Mouse (Mus musculus) limb, embryonic 13.5 days (tissue): Measurements from ENCODE around the gene Zfp652. TPM values are rescaled to one million over a fixed set of nuclear protein-coding genes. Genes with fewer than 3 reads are reported as not detected.

Source experiments
- ATAC-seq: fragments of 200-750 bp; cut with Nextera tagmentation; 2 replicates; pipeline ENCODE4 v1.8.0; 2017; ENCODE audit warnings: low read depth, moderate number of reproducible peaks, moderate TSS enrichment; ENCODE audit not compliant: low FRiP score
- H3K27ac ChIP-seq: fragments of 300-500 bp; sonication (generic); 2 replicates; pipeline ENCODE4 v1.5.1; 2015; ENCODE audit warnings: inconsistent platforms, mild to moderate bottlenecking, moderate library complexity
- H3K27me3 ChIP-seq: fragments of 300-500 bp; sonication (generic); 2 replicates; pipeline ENCODE4 v1.6.1; 2015; ENCODE audit warnings: mild to moderate bottlenecking, inconsistent platforms
- H3K36me3 ChIP-seq: fragments of 300-500 bp; sonication (generic); 2 replicates; pipeline ENCODE4 v1.6.1; 2015; ENCODE audit warnings: inconsistent platforms, mild to moderate bottlenecking, moderate library complexity
- H3K4me1 ChIP-seq: fragments of 300-500 bp; sonication (generic); 2 replicates; pipeline ENCODE4 v1.6.1; 2015; ENCODE audit warnings: inconsistent platforms
- H3K4me2 ChIP-seq: fragments of 300-500 bp; sonication (generic); replicated peaks from 2 replicates; pipeline ENCODE4 v1.6.1; 2015; ENCODE audit warnings: inconsistent platforms, mild to moderate bottlenecking, moderate library complexity
- H3K4me3 ChIP-seq: fragments of 300-500 bp; sonication (generic); 2 replicates; pipeline ENCODE4 v1.5.1; 2015; ENCODE audit warnings: moderate library complexity, mild to moderate bottlenecking, inconsistent platforms
- H3K9ac ChIP-seq: fragments of 300-500 bp; sonication (generic); 2 replicates; pipeline ENCODE4 v1.6.1; 2015; ENCODE audit warnings: mild to moderate bottlenecking, inconsistent platforms
- H3K9me3 ChIP-seq: fragments of 300-500 bp; sonication (generic); 2 replicates; pipeline ENCODE4 v1.6.1; 2016; ENCODE audit warnings: inconsistent platforms
- WGBS: fragments of 180-500 bp; shearing (Covaris S2); methylation state at CpG from one replicate; pipeline ENCODE4 v1.1.7; 2015; 5-methylcytosine and 5-hydroxymethylcytosine counted together
- polyA plus RNA-seq: library from polyadenylated mRNA; unstranded; fragments of >200 nt; fragmentation: Nextera tagmentation; extraction: Ambion mirVana; gene quantifications from 2 replicates; pipeline ENCODE4 v1.2.1, GENCODE M21; 2015

Gene Zfp652
- polyA plus RNA-seq, 1 experiment from 2014 or later: 26.8 TPM

DNA sequence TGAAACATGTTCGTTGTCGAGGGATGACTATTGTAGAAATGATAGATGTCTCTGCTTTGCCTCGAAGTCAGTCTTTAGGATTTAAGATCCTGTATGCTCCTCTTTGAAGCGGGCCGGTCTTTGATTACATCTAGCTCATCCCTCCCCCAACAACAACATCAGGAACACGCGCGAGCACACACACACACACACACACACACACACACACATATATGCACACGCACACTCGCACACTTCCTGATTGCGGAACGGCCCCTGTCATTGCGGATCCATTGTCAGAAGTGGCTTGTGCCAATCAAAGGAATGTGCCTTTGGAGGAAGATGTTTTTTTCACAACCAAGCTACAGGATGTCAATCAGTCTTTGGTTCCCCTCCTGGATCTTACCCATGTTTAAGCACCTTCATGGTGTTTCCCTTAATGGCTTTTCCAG is 1.4 kb downstream of the Zfp652 start:
- Histone ChIP-seq H3K27me3 (no peaks in the 10 kb centered on the region), H3K9me3 (no peaks in the 10 kb centered on the region), H3K27ac (peak overlapping the region; percentile 97; the same call in 1 of the 2 replicates), H3K9ac (peak overlapping the region; percentile 98), H3K4me2 (peak overlapping the region; percentile 92), H3K4me3 (peak overlapping the region; percentile 96), H3K36me3 (no peaks in the 10 kb centered on the region), H3K4me1 (peaks cover 29% of the 10 kb centered on the region)
- WGBS: under 1% methylated on average over 13 of the region's 13 CpGs
- no peak for ATAC-seq

- WGBS: 48% methylated on average over 7 of the region's 7 CpGs
These were observed 1.9 kb downstream of the Zfp652 start for GRCm38 (mm10) chr11:95714411-95714810.

GRCm38 (mm10) chr11:95716136-95716535 is 3.7 kb downstream of the Zfp652 start:
- H3K27me3 ChIP-seq: no peaks in the 10 kb centered on the region
- no peaks in the 10 kb centered on the region for H3K9me3 ChIP-seq
- peaks cover 29% of the 10 kb centered on the region for H3K4me1 ChIP-seq
- ATAC-seq: no peak
- H3K9ac ChIP-seq: no peak overlapping the region
- no peak overlapping the region for H3K4me3 ChIP-seq
- H3K36me3 ChIP-seq: no peaks in the 10 kb centered on the region
- WGBS: 59% methylated on average over 8 of the region's 8 CpGs
- no peak overlapping the region for H3K27ac ChIP-seq
- 0 out of 2 replicates have a peak overlapping the region, but pooled peaks have one; percentile 92 for H3K4me2 ChIP-seq

More at GRCm38 (mm10) chr11:95714411-95714810, 1.9 kb downstream of the Zfp652 start:
- no peak overlapping the region for H3K27ac ChIP-seq
- ATAC-seq: no peak
- H3K4me3 ChIP-seq: peak overlapping the region; percentile 96
- H3K9me3 ChIP-seq: no peaks in the 10 kb centered on the region
- H3K4me2 ChIP-seq: peak overlapping the region; percentile 92
- H3K27me3 ChIP-seq: no peaks in the 10 kb centered on the region
- peak overlapping the region; percentile 98 for H3K9ac ChIP-seq
- H3K4me1 ChIP-seq: peaks cover 29% of the 10 kb centered on the region
- H3K36me3 ChIP-seq: no peaks in the 10 kb centered on the region

DNA sequence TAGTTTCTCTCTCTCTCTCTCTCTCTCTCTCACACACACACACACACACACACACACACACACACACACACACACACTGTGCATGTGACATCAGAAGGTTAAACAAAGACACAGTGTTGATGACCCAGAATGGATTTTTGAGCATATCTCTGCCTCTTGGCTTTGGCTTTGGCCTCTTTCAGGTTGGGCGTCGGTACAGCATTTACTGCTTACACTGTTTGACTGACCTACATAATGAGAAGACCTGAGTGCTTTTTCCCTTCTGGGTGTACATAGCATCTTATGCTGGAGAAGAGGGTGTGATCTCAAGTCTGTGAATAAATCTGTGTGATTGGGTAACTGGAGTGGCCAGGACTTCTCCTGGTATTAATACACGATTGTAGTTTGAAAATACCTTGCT is 6.9 kb downstream of the Zfp652 start:
- WGBS: 91% methylated on average over 3 of the region's 3 CpGs
- no peak overlapping the region for H3K4me3 ChIP-seq
- ATAC-seq: no peak

GRCm38 (mm10) chr11:95723287-95723686 is 10.8 kb downstream of the Zfp652 start, which contains the start of gene B130006D01Rik:
Gene B130006D01Rik (plus strand): TSS chr11:95723587.
- peaks cover 2% of the 10 kb centered on the region; the same call in 1 of the 2 replicates for H3K4me1 ChIP-seq
- no peaks in the 10 kb centered on the region for H3K27me3 ChIP-seq
- H3K4me2 ChIP-seq: no peak within 1 kb of the TSS
- ATAC-seq: no peak
- H3K36me3 ChIP-seq: no peaks in the 10 kb centered on the region
- 93% methylated on average over 5 of the region's 5 CpGs for WGBS
- H3K4me3 ChIP-seq: no peak within 1 kb of the TSS
- H3K27ac ChIP-seq: no peak within 1 kb of the TSS
- no peaks in the 10 kb centered on the region for H3K9me3 ChIP-seq
- H3K9ac ChIP-seq: no peak within 1 kb of the TSS

More for the DNA sequence above, 6.9 kb downstream of the Zfp652 start:
- Histone ChIP-seq H3K27me3 (no peaks in the 10 kb centered on the region), H3K4me1 (peaks cover 21% of the 10 kb centered on the region), H3K4me2 (no peak overlapping the region), H3K27ac (no peak overlapping the region), H3K36me3 (no peaks in the 10 kb centered on the region), H3K9me3 (no peaks in the 10 kb centered on the region), H3K9ac (no peak overlapping the region)

- no peak overlapping the region for H3K4me2 ChIP-seq
- H3K9me3 ChIP-seq: no peaks in the 10 kb centered on the region
- H3K36me3 ChIP-seq: no peaks in the 10 kb centered on the region
- no peak for ATAC-seq
- peaks cover 2% of the 10 kb centered on the region; the same call in 1 of the 2 replicates for H3K4me1 ChIP-seq
- no peak overlapping the region for H3K4me3 ChIP-seq
- no peaks in the 10 kb centered on the region for H3K27me3 ChIP-seq
- H3K27ac ChIP-seq: no peak overlapping the region
- 93% methylated on average over 4 of the region's 4 CpGs for WGBS
- no peak overlapping the region for H3K9ac ChIP-seq
These were observed 12.0 kb downstream of the Zfp652 start for GRCm38 (mm10) chr11:95724466-95724865.

GRCm38 (mm10) chr11:95726156-95726555 is 13.7 kb downstream of the Zfp652 start:
- H3K27me3 ChIP-seq: no peaks in the 10 kb centered on the region
- H3K9ac ChIP-seq: no peak overlapping the region
- H3K27ac ChIP-seq: no peak overlapping the region
- H3K4me3 ChIP-seq: no peak overlapping the region
- peaks cover 2% of the 10 kb centered on the region; the same call in 1 of the 2 replicates for H3K4me1 ChIP-seq
- ATAC-seq: no peak
- no peaks in the 10 kb centered on the region for H3K9me3 ChIP-seq
- H3K36me3 ChIP-seq: no peaks in the 10 kb centered on the region
- no peak overlapping the region for H3K4me2 ChIP-seq
- WGBS: 77% methylated on average over 4 of the region's 4 CpGs

- H3K4me2 ChIP-seq: no peak overlapping the region
- WGBS: 87% methylated on average over 5 of the region's 5 CpGs
These were observed 15.5 kb downstream of the Zfp652 start for GRCm38 (mm10) chr11:95727947-95728346.

DNA sequence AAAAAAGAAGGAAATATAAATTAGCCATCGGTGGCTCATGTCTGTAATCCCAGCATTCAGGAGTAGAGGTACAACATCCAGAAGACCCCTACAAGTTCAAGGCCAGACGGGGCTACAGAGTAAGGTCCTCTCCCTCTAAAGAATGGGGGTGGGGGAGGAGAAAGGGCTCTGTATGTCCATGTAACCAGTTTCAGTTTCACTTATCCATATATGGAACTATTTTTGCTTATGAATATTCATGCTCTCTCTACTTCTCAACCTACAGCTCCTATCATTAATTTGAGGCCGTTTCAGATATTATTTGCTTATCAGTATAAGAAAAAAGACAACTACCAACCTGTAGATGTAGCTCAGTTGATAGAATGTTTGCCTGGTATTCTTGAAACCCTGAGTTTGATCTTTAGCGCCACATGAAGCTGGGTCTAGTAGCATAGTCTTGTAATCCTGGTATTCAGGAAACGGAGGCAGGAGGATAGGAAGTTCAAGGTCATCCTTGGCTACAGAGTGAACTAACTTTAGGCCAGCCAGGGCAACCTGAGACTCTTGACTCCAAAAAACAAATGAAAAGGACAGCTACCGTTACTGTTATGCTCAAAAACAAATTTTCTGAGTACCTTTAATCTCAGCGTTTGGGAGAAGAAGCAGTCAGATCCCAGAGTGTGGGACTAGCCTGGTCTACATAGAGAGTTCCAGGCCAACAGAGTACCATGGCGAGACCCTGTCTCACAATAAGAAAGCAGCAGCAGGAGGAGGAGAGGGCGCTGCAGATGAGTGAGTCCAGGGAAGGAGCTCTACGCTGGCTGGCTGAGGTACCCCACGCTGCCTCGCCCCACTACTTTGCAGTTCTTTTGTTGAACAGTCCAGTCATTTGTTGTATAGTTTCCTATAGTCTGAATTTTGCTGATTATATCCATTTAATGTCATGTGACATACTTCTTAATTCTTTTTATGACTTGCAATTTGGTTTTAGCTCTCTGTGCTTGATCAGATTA is 16.7 kb downstream of the Zfp652 start:
- ATAC-seq: no peak
- WGBS: 86% methylated on average over 12 of the region's 12 CpGs

More at GRCm38 (mm10) chr11:95727947-95728346, 15.5 kb downstream of the Zfp652 start:
- H3K27ac ChIP-seq: no peak overlapping the region
- H3K4me3 ChIP-seq: no peak overlapping the region
- no peaks in the 10 kb centered on the region for H3K27me3 ChIP-seq
- H3K9ac ChIP-seq: no peak overlapping the region
- H3K9me3 ChIP-seq: no peaks in the 10 kb centered on the region
- ATAC-seq: no peak
- H3K36me3 ChIP-seq: no peaks in the 10 kb centered on the region
- H3K4me1 ChIP-seq: peaks cover 2% of the 10 kb centered on the region; the same call in 1 of the 2 replicates

DNA sequence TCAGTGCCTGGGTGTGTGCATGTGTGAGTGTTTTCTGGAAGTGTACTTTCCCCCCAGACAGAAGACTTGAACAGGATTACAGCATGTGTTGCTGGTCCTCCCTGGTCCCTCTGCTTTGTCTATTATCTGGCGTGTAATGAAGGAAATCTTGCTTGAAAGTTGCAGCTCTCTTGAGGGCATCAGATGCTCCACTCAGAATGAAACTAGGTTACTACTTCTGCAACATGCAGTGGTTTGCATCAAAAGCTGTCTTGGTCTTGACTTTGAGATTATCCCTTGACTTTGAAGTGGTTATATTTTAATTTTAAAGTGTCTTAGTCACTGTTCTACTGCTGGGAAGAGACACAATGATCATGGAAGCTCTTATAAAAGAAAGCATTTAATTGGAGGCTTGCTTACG is 22.0 kb downstream of the Zfp652 start:
- Histone ChIP-seq H3K4me2 (no peak overlapping the region), H3K27ac (no peak overlapping the region), H3K4me1 (peaks cover 5% of the 10 kb centered on the region; the same call in 1 of the 2 replicates), H3K27me3 (no peaks in the 10 kb centered on the region), H3K4me3 (no peak overlapping the region), H3K9ac (no peak overlapping the region), H3K36me3 (no peaks in the 10 kb centered on the region; the same call in 1 of the 2 replicates), H3K9me3 (no peaks in the 10 kb centered on the region)
- ATAC-seq: no peak
- 91% methylated on average over 2 of the region's 2 CpGs for WGBS

More for the DNA sequence above, 16.7 kb downstream of the Zfp652 start:
- peaks cover 2% of the 10 kb centered on the region; the same call in 1 of the 2 replicates for H3K4me1 ChIP-seq
- H3K4me2 ChIP-seq: no peak overlapping the region
- H3K36me3 ChIP-seq: no peaks in the 10 kb centered on the region; the same call in 1 of the 2 replicates
- H3K9ac ChIP-seq: no peak overlapping the region
- H3K27me3 ChIP-seq: no peaks in the 10 kb centered on the region
- no peak overlapping the region; the same call in 1 of the 2 replicates for H3K27ac ChIP-seq
- no peak overlapping the region for H3K4me3 ChIP-seq
- H3K9me3 ChIP-seq: no peaks in the 10 kb centered on the region

GRCm38 (mm10) chr11:95737811-95738210 is 25.3 kb downstream of the Zfp652 start:
- Histone ChIP-seq H3K27me3 (no peaks in the 10 kb centered on the region), H3K36me3 (no peaks in the 10 kb centered on the region; the same call in 1 of the 2 replicates), H3K27ac (no peak overlapping the region), H3K4me3 (no peak overlapping the region), H3K4me2 (no peak overlapping the region), H3K9me3 (no peaks in the 10 kb centered on the region), H3K4me1 (peaks cover 5% of the 10 kb centered on the region; the same call in 1 of the 2 replicates), H3K9ac (no peak overlapping the region)
- no peak for ATAC-seq
- 91% methylated on average over 3 of the region's 3 CpGs for WGBS

GRCm38 (mm10) chr11:95744521-95744920 is 32.0 kb downstream of the Zfp652 start:
- 92% methylated on average over 2 of the region's 2 CpGs for WGBS
- Histone ChIP-seq H3K27me3 (no peaks in the 10 kb centered on the region), H3K4me2 (no peak overlapping the region), H3K4me3 (no peak overlapping the region), H3K9ac (no peak overlapping the region), H3K36me3 (peaks cover 14% of the 10 kb centered on the region), H3K27ac (no peak overlapping the region), H3K4me1 (peaks cover 11% of the 10 kb centered on the region; the same call in 1 of the 2 replicates), H3K9me3 (peaks cover 5% of the 10 kb centered on the region; the same call in 1 of the 2 replicates)
- ATAC-seq: no peak
